Mouse (Mus musculus) erythroblast, embryonic 14.5 days (primary cell): ENCODE results near the gene Gm8113. TPM values are rescaled to one million over a fixed set of nuclear protein-coding genes. Genes with fewer than 3 reads are reported as not detected.
"Not testable (repeated sequence)": the region's sequence is repeated elsewhere in the genome, so short reads cannot be mapped to it uniquely, and the experiment has no call there.

Experiments used
- H3K27me3 ChIP-seq: 2 replicates; pipeline ENCODE4 v1.6.1; 2012; ENCODE audit warnings: inconsistent platforms; ENCODE audit not compliant: control insufficient read depth
- H3K36me3 ChIP-seq: 2 replicates; pipeline ENCODE4 v1.6.1; 2012; ENCODE audit warnings: mild to moderate bottlenecking, inconsistent platforms; ENCODE audit not compliant: control insufficient read depth
- H3K4me1 ChIP-seq: 2 replicates; pipeline ENCODE4 v1.6.1; 2012; ENCODE audit warnings: inconsistent platforms; ENCODE audit not compliant: control insufficient read depth
- H3K4me3 ChIP-seq: replicated peaks from 2 replicates; pipeline ENCODE3; 2012; ENCODE audit warnings: moderate library complexity, mild to moderate bottlenecking, inconsistent platforms
- H3K9me3 ChIP-seq: 2 replicates; pipeline ENCODE4 v1.6.1; 2012; ENCODE audit warnings: low read length, inconsistent platforms, mixed read lengths; ENCODE audit not compliant: control insufficient read depth
- polyA plus RNA-seq: library from polyadenylated mRNA; stranded (reverse); fragments of >175 nt; gene quantifications from 2 replicates; pipeline ENCODE4 v1.2.3, GENCODE M21; 2012

Gm8113 gene
- polyA plus RNA-seq = not detected in 2 replicates

- H3K4me3 ChIP-seq = peak within 1 kb of the TSS; percentile 52
- not testable (repeated sequence) for H3K9me3 ChIP-seq, H3K4me1 ChIP-seq, H3K36me3 ChIP-seq, H3K27me3 ChIP-seq
Measured at GRCm38 (mm10) chr14:43924688-43925403, at the start of gene Gm8113. Gene Gm8113, plus strand, starts transcription at chr14:43925390.

GRCm38 (mm10) chr14:43875417-43875816 lies 49.8 kb upstream of the Gm8113 start, which contains the start of gene Ear1:
Gene Ear1, minus strand, starts transcription at chr14:43875517.
- not testable (repeated sequence) for H3K36me3 ChIP-seq, H3K4me1 ChIP-seq, H3K9me3 ChIP-seq, H3K27me3 ChIP-seq, H3K4me3 ChIP-seq

- H3K36me3 ChIP-seq, H3K4me1 ChIP-seq, H3K4me3 ChIP-seq, H3K27me3 ChIP-seq, H3K9me3 ChIP-seq: not testable (repeated sequence)
Measured at GRCm38 (mm10) chr14:43877789-43878188, 47.4 kb upstream of the Gm8113 start.

- not testable (repeated sequence) for H3K27me3 ChIP-seq, H3K9me3 ChIP-seq, H3K4me1 ChIP-seq, H3K4me3 ChIP-seq, H3K36me3 ChIP-seq
Measured at GRCm38 (mm10) chr14:43879966-43880545, 45.1 kb upstream of the Gm8113 start.

GRCm38 (mm10) chr14:43886235-43886634 lies 39.0 kb upstream of the Gm8113 start:
- H3K4me3 ChIP-seq, H3K27me3 ChIP-seq, H3K9me3 ChIP-seq, H3K4me1 ChIP-seq, H3K36me3 ChIP-seq: not testable (repeated sequence)

GRCm38 (mm10) chr14:43891288-43891687 lies 33.9 kb upstream of the Gm8113 start:
- not testable (repeated sequence) for H3K4me3 ChIP-seq, H3K36me3 ChIP-seq, H3K9me3 ChIP-seq, H3K27me3 ChIP-seq, H3K4me1 ChIP-seq

- not testable (repeated sequence) for H3K27me3 ChIP-seq, H3K4me1 ChIP-seq
Measured at GRCm38 (mm10) chr14:43895357-43895756, 29.8 kb upstream of the Gm8113 start.

GRCm38 (mm10) chr14:43898577-43898976 lies 26.6 kb upstream of the Gm8113 start:
- H3K4me3 ChIP-seq, H3K9me3 ChIP-seq, H3K36me3 ChIP-seq, H3K27me3 ChIP-seq, H3K4me1 ChIP-seq: not testable (repeated sequence)

More at GRCm38 (mm10) chr14:43895357-43895756, 29.8 kb upstream of the Gm8113 start:
- not testable (repeated sequence) for H3K9me3 ChIP-seq, H3K4me3 ChIP-seq, H3K36me3 ChIP-seq

- H3K9me3 ChIP-seq, H3K4me1 ChIP-seq: not testable (repeated sequence)
Measured at GRCm38 (mm10) chr14:43918214-43918613, 7.0 kb upstream of the Gm8113 start.

GRCm38 (mm10) chr14:43923459-43923858 lies 1.7 kb upstream of the Gm8113 start, which contains the start of gene Ear10:
Gene Ear10, minus strand, starts transcription at chr14:43923559.
- H3K4me3 ChIP-seq, H3K4me1 ChIP-seq: not testable (repeated sequence)

More at GRCm38 (mm10) chr14:43918214-43918613, 7.0 kb upstream of the Gm8113 start:
- not testable (repeated sequence) for H3K4me3 ChIP-seq, H3K27me3 ChIP-seq, H3K36me3 ChIP-seq

GRCm38 (mm10) chr14:43925404-43925950 lies 287 bp downstream of the Gm8113 start:
- H3K4me1 ChIP-seq, H3K9me3 ChIP-seq, H3K36me3 ChIP-seq, H3K27me3 ChIP-seq: not testable (repeated sequence)
- H3K4me3 ChIP-seq = peak overlapping the region; percentile 52

More at GRCm38 (mm10) chr14:43923459-43923858, 1.7 kb upstream of the Gm8113 start, which contains the start of gene Ear10:
- not testable (repeated sequence) for H3K9me3 ChIP-seq, H3K36me3 ChIP-seq, H3K27me3 ChIP-seq

GRCm38 (mm10) chr14:43932991-43933390 lies 7.8 kb downstream of the Gm8113 start:
- not testable (repeated sequence) for H3K27me3 ChIP-seq, H3K36me3 ChIP-seq, H3K9me3 ChIP-seq, H3K4me3 ChIP-seq, H3K4me1 ChIP-seq

GRCm38 (mm10) chr14:43933399-43933798 lies 8.2 kb downstream of the Gm8113 start:
- H3K27me3 ChIP-seq, H3K9me3 ChIP-seq, H3K36me3 ChIP-seq, H3K4me3 ChIP-seq, H3K4me1 ChIP-seq: not testable (repeated sequence)

GRCm38 (mm10) chr14:43953382-43953781 lies 28.2 kb downstream of the Gm8113 start:
- H3K4me3 ChIP-seq, H3K36me3 ChIP-seq, H3K4me1 ChIP-seq, H3K27me3 ChIP-seq, H3K9me3 ChIP-seq: not testable (repeated sequence)
